ENCODE assay signal across 7 mouse cellular contexts in the genomic region with DNA sequence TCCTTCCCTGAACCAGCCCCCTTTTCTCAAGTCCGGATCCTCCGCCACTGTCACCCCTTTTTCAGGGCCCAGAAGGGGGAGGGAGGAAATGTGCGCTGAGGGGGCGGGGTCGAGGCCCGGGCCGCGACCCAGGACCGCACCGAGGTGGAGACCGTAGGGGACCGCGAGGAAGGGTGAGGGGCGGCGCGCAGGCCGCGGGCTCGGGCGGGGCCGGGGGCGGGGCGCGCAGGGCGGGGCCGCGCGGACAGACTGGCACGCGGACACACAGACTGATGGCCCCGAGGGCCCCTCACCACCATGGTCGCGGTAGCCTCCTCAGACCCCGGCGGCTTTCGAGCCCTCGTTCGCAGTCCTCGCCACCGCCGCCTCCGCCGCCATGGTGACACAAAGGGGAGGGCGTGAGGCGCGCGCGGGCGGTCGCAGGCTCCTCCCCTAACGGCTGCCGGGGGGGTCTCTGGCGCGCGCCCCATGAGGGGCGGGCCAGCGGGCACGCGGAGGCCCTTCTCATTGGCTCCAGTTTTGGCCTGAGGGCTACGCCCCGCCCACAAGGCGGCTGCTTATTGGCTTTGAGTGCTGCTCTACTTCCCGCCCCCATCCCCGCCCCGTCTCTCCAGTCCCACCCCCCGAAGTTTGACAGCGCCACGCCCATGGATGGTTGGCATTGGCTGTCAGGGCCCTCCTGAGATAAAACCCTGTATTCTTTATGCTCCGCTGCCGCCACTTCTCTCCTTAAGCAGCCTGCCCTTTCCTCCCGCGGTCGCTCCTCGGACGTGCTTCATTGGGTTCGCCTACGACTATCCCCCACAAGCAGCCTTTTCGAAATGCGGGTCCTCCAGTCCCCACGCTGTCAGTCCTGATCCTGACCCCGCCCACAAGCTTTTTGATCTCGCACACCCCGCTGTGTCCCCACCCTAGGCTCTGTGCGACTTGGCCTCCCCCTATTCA. TPM values are rescaled to one million over a fixed set of nuclear protein-coding genes. Genes with fewer than 3 reads are reported as not detected.
DNase-seq lines count a peak whose midpoint lies in the region; ATAC-seq lines count a peak whose summit lies in the region.

A gene (minus strand): TSS at position 428 of the 945 bp plus-strand sequence.

- H3K4me2 ChIP-seq in intestine, embryonic 16.5 days (ENCODE audit: low read depth, low read length): peak within 1 kb of the TSS; percentile 97
- peak within 1 kb of the TSS; percentile 91 for H3K4me2 ChIP-seq in midbrain, embryonic 11.5 days

- no peaks in the 10 kb centered on the region for H3K9me3 ChIP-seq in intestine, embryonic 16.5 days (ENCODE audit: control insufficient read depth, low read length)
- H3K9me3 ChIP-seq in midbrain, embryonic 11.5 days (ENCODE audit: control insufficient read depth, low read length): no peaks in the 10 kb centered on the region

- peak; percentile 97 for DNase-seq in adrenal gland, adult 2 months
- peak; percentile 99 for DNase-seq in embryo, embryonic 11.5 days (ENCODE audit: low read depth, low spot score)
- DNase-seq in gastrocnemius, postnatal 36 days: peak; percentile 90 to 94
- DNase-seq in left cerebral cortex, postnatal 36 days (ENCODE audit: low spot score in 2 of 2): peak; percentile 95 to 97
- peak; percentile 100 for DNase-seq in midbrain, embryonic 11.5 days (ENCODE audit: low spot score, missing footprints)
- peak; percentile 92 for DNase-seq in skeletal muscle tissue, adult 2 months (ENCODE audit: low read depth, low spot score)

- peak; percentile 94 for ATAC-seq in intestine, embryonic 16.5 days
- peak; percentile 94 for ATAC-seq in midbrain, embryonic 11.5 days (ENCODE audit: low FRiP score)

- peaks cover 27% of the 10 kb centered on the region for H3K4me1 ChIP-seq in intestine, embryonic 16.5 days (ENCODE audit: control insufficient read depth, insufficient read depth, low read length)
- peaks cover 26% of the 10 kb centered on the region for H3K4me1 ChIP-seq in midbrain, embryonic 11.5 days (ENCODE audit: control insufficient read depth, insufficient read depth, low read length)

- H3K27ac ChIP-seq in intestine, embryonic 16.5 days (ENCODE audit: low read length): peak within 1 kb of the TSS; percentile 63
- peak within 1 kb of the TSS; percentile 67 for H3K27ac ChIP-seq in midbrain, embryonic 11.5 days (ENCODE audit: low read depth, low read length)

- H3K4me3 ChIP-seq in intestine, embryonic 16.5 days (ENCODE audit: low read length): peak within 1 kb of the TSS; percentile 80
- peak within 1 kb of the TSS; percentile 49 for H3K4me3 ChIP-seq in midbrain, embryonic 11.5 days (ENCODE audit: low read depth, low read length)

- H3K27me3 ChIP-seq in intestine, embryonic 16.5 days (replicated peaks; ENCODE audit: control insufficient read depth, insufficient read depth, low read length): no peaks in the 10 kb centered on the region
- no peaks in the 10 kb centered on the region for H3K27me3 ChIP-seq in midbrain, embryonic 11.5 days (ENCODE audit: control insufficient read depth, insufficient read depth, low read length)

- H3K36me3 ChIP-seq in intestine, embryonic 16.5 days (ENCODE audit: control insufficient read depth, insufficient read depth, low read length): no peaks in the 10 kb centered on the region
- peaks cover 14% of the 10 kb centered on the region for H3K36me3 ChIP-seq in midbrain, embryonic 11.5 days (ENCODE audit: control insufficient read depth, insufficient read depth, low read length)

- H3K9ac ChIP-seq in intestine, embryonic 16.5 days (ENCODE audit: low read depth, low read length): peak within 1 kb of the TSS; percentile 78
- H3K9ac ChIP-seq in midbrain, embryonic 11.5 days (ENCODE audit: low read length): peak within 1 kb of the TSS; percentile 82

- intact Hi-C loops in gastrocnemius, postnatal 36 days (cut with DNase I): loop anchor here (10.0 kb wide), 1 partner anchor 200 kb away; no protein-coding TSS in a partner anchor
- intact Hi-C loops in left cerebral cortex, postnatal 36 days (cut with DNase I): loop anchor here (5.0 to 10.0 kb wide), 2 partner anchors 43 to 90 kb away; a partner anchor contains a TSS

- WGBS in intestine, embryonic 16.5 days: under 1% methylated on average over 72 of the region's 84 CpGs
- WGBS in midbrain, embryonic 11.5 days: under 1% methylated on average over 72 of the region's 84 CpGs

RNA-seq across cellular contexts. Expression of the gene that starts here (rescaled TPM):
- total RNA-seq in adrenal gland, adult 2 months (2021): 1 to 10 TPM; 2.2 to 3.1 TPM
- 20.3 and 23.2 TPM in 2 replicates for polyA plus RNA-seq in adrenal gland, adult 2 months (2012; rRNA removed)
- 1 to 10 TPM in 1 of 2 experiments, under 1 TPM in 1; 0.49 to 1.0 TPM for total RNA-seq in gastrocnemius, postnatal 36 days (2021)
- 5.6 and 6.4 TPM in 2 replicates for polyA plus RNA-seq in intestine, embryonic 16.5 days (2015; fragmentation: Nextera tagmentation; extraction: Ambion mirVana)
- 100 to 1,000 TPM; 156 to 209 TPM for total RNA-seq in left cerebral cortex, postnatal 36 days (2021)
- polyA plus RNA-seq in midbrain, embryonic 11.5 days (2014; fragmentation: Nextera tagmentation; extraction: Ambion mirVana): 32.0 and 41.1 TPM in 2 replicates

Comparison
In these comparisons a context has a peak if more than half of its experiments do, and no peak if none do; other contexts are left out.
1. Peak in every context shown above with its lines: DNase-seq, ATAC-seq, H3K4me3 ChIP-seq and H3K27ac ChIP-seq.
2. RNA of the gene that starts here (total RNA-seq): 156 to 209 TPM in left cerebral cortex, postnatal 36 days; 2.2 to 3.1 TPM in adrenal gland, adult 2 months and 0.49 to 1.0 TPM in gastrocnemius, postnatal 36 days; every median in the first group is over 10 times any median in the second.